Mouse (Mus musculus): Measurements from ENCODE around the gene C77080.

DNA sequence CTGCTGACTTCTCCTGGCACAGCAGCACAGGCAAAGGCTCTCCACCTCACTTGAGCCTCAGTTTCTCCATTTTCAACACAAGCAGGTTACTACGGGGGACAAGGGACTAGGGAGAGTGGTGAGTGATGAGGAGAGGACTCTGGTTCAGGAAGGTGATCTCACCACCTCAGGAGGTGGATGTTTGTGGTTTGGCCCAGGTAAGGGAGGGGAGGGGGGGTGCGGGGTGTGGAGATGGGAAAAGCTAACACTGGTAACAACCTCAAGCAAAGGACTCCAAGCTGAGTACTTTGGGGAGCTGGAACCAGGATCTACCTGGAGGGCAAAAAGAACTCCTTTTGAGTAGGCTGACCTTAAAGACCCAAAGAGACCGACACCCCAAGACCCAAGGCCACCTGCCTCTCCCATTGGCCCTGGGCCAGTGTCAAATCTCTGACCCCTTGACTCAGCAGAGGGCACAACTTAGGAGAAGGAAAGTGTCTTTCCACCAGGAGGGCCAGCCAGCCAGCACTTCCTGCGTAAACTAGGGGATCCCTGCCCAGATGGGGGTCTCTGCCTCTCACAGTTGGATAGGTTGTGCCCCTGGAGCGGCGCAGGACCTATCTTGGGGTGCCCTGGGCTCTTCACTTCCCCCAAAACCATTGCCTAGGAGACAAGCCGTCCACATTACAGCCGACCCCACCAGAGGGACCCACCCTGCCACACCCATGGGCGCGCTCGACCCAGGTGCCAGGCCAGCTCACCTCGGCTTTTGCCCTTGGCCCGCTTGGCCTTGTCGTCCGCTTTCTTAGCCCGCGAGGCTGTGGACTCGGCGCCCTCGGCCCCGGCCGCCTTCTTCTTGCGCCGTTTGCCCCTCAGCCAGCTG, 13.6 kb downstream of the C77080 start:
- TF ChIP-seq GATA1 (IDR thresholded peaks at IDR 0.05; ENCODE audit: low read length): no peak
- no peak for TF ChIP-seq TAL1 (IDR thresholded peaks at IDR 0.05; ENCODE audit: low read length)

All from erythroblast, embryonic 14.5 days (primary cell).